In the genomic region with DNA sequence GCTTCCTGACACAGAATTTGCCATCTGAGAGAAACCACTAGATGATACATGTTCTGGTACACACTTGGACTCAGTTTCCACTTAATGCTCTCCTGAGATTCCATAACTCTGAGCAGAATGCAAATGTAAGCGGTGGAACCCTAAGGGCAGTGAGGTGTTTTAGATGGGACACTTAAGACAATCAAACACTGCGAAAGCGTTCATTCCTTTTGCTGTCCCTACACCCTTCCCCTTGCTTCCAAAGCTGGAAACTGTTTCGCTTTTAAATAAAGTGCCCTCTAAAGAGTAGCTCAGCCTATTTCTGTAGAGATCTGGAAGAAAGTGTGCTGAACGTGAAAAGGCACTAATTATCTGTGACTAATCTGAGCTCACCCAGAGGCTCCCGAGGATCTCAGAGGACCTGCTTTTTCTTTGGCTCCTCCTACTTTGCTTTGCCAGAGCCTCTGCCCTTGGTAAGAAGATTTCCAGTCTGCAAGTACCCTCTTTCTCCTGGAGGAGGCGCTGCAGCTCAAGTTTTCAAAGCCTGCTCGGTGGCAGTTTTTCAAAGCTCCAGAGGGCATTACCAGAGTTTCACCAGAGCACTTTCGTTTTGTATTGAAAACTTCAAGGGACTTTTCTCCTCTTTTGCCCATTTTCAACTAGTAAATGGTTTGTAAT, we compare ENCODE assay signal across 1 mouse cellular context.
TF ChIP-seq lines count a peak whose summit lies in the region.

No protein-coding gene starts in this region.

TF ChIP-seq in CH12.LX, 34 proteins besides CTCF, POLR2A, EP300 and RAD21 (continued from another document):
- TF ChIP-seq ZC3H11A (IDR thresholded peaks at IDR 0.05; ENCODE audit: low read depth, low read length) = peak; percentile 26; the same call in 1 of the 2 replicates
- no peak for TF ChIP-seq GABPA (IDR thresholded peaks at IDR 0.05; ENCODE audit: insufficient replicate concordance, low read depth, low read length)
- no peak for TF ChIP-seq KAT2A (IDR thresholded peaks at IDR 0.05; ENCODE audit: insufficient replicate concordance, low read length)
- no peak for TF ChIP-seq SIN3A (IDR thresholded peaks at IDR 0.05; ENCODE audit: low read length)
- no peak for TF ChIP-seq MAFK (IDR thresholded peaks at IDR 0.05; ENCODE audit: insufficient replicate concordance, low read length)
- TF ChIP-seq MAZ (IDR thresholded peaks at IDR 0.05; ENCODE audit: low read depth, low read length) = no peak
